Mouse (Mus musculus) lung, embryonic 14.5 days (tissue): ENCODE measurements around the gene Mfrp. TPM values are rescaled to one million over a fixed set of nuclear protein-coding genes. Genes with fewer than 3 reads are reported as not detected.
A peak's percentile ranks its signal among the peaks of the same experiment; 100 is the strongest.

Source experiments
- ATAC-seq: fragments of 200-750 bp; cut with Nextera tagmentation; 2 replicates; pipeline ENCODE4 v1.8.0; 2017; ENCODE audit warnings: mild to moderate bottlenecking, moderate TSS enrichment, moderate library complexity; ENCODE audit not compliant: insufficient read depth
- DNase-seq: peaks from one replicate; pipeline ENCODE4 v3.0.0-alpha.2; 2015
- H3K27ac ChIP-seq: fragments of 300-500 bp; sonication (generic); 2 replicates; pipeline ENCODE4 v1.5.1; 2014; ENCODE audit warnings: low read depth, mild to moderate bottlenecking, moderate library complexity
- H3K27me3 ChIP-seq: fragments of 300-500 bp; sonication (generic); 2 replicates; pipeline ENCODE4 v1.6.1; 2014; ENCODE audit warnings: low read length, control low read depth; ENCODE audit not compliant: insufficient read depth
- H3K36me3 ChIP-seq: fragments of 300-500 bp; sonication (generic); 2 replicates; pipeline ENCODE4 v1.6.1; 2014; ENCODE audit warnings: control low read depth; ENCODE audit not compliant: insufficient read depth
- H3K4me1 ChIP-seq: fragments of 300-500 bp; sonication (generic); 2 replicates; pipeline ENCODE4 v1.6.1; 2014; ENCODE audit warnings: antibody characterized with exemption, control low read depth; ENCODE audit not compliant: insufficient read depth
- H3K4me2 ChIP-seq: fragments of 300-500 bp; sonication (generic); 2 replicates; pipeline ENCODE4 v1.6.1; 2014; ENCODE audit warnings: mild to moderate bottlenecking
- H3K4me3 ChIP-seq: fragments of 300-500 bp; sonication (generic); 2 replicates; pipeline ENCODE4 v1.5.1; 2014; ENCODE audit warnings: low read depth, low read length
- H3K9ac ChIP-seq: fragments of 300-500 bp; sonication (generic); 2 replicates; pipeline ENCODE4 v1.6.1; 2014
- H3K9me3 ChIP-seq: fragments of 300-500 bp; sonication (generic); 2 replicates; pipeline ENCODE4 v1.6.1; 2016; ENCODE audit warnings: low read depth, low read length, control low read depth
- CTCF ChIP-seq: IDR thresholded peaks from 2 replicates; pipeline ENCODE4 v1.5.1; 2016; ENCODE audit warnings: antibody characterized with exemption, low read depth
- WGBS: fragments of 180-500 bp; shearing (Covaris S2); extraction: QIAGEN DNeasy Blood & Tissue Kit; methylation state at CpG from one replicate; pipeline ENCODE4 v1.1.7; 2014; 5-methylcytosine and 5-hydroxymethylcytosine counted together
- polyA plus RNA-seq: library from polyadenylated mRNA; unstranded; fragments of >200 nt; fragmentation: Nextera tagmentation; extraction: Ambion mirVana; gene quantifications from 2 replicates; pipeline ENCODE4 v1.2.1, GENCODE M21; 2014

Mfrp gene
- polyA plus RNA-seq, 1 experiment from 2014 or later: 0.07 TPM

- peak; percentile 50 for DNase-seq
- Histone ChIP-seq H3K9ac (no peak overlapping the region), H3K9me3 (no peaks in the 10 kb centered on the region), H3K4me2 (no peak overlapping the region), H3K4me3 (no peak overlapping the region), H3K36me3 (no peaks in the 10 kb centered on the region), H3K4me1 (peaks cover 12% of the 10 kb centered on the region; the same call in 1 of the 2 replicates), H3K27me3 (no peaks in the 10 kb centered on the region), H3K27ac (no peak overlapping the region)
- no peak for ATAC-seq
- WGBS: 56% methylated on average over 9 of the region's 9 CpGs
- TF ChIP-seq CTCF: peak; percentile 39
Measured at GRCm38 (mm10) chr9:44074395-44075275, 26.9 kb upstream of the Mfrp start.

- Histone ChIP-seq H3K27ac (no peak overlapping the region), H3K9me3 (no peaks in the 10 kb centered on the region), H3K4me3 (no peak overlapping the region), H3K27me3 (no peaks in the 10 kb centered on the region), H3K36me3 (no peaks in the 10 kb centered on the region), H3K4me1 (peaks cover 12% of the 10 kb centered on the region; the same call in 1 of the 2 replicates), H3K4me2 (no peak overlapping the region), H3K9ac (no peak overlapping the region)
- WGBS: 72% methylated on average over 24 of the region's 24 CpGs
- no peak for ATAC-seq
- DNase-seq: no peak
- no peak for TF ChIP-seq CTCF
Measured at GRCm38 (mm10) chr9:44075276-44075995, 26.1 kb upstream of the Mfrp start.

- peaks cover 12% of the 10 kb centered on the region; the same call in 1 of the 2 replicates for H3K4me1 ChIP-seq
- WGBS: 62% methylated on average over 16 of the region's 16 CpGs
- TF ChIP-seq CTCF: no peak
- ATAC-seq (no peak), DNase-seq (no peak)
- no peak overlapping the region for H3K4me3 ChIP-seq
- H3K27ac ChIP-seq: no peak overlapping the region
- H3K9ac ChIP-seq: no peak overlapping the region
- H3K4me2 ChIP-seq: no peak overlapping the region
- no peaks in the 10 kb centered on the region for H3K9me3 ChIP-seq
- H3K27me3 ChIP-seq: no peaks in the 10 kb centered on the region
- H3K36me3 ChIP-seq: no peaks in the 10 kb centered on the region
Measured at GRCm38 (mm10) chr9:44075996-44076763, 25.3 kb upstream of the Mfrp start.

DNA sequence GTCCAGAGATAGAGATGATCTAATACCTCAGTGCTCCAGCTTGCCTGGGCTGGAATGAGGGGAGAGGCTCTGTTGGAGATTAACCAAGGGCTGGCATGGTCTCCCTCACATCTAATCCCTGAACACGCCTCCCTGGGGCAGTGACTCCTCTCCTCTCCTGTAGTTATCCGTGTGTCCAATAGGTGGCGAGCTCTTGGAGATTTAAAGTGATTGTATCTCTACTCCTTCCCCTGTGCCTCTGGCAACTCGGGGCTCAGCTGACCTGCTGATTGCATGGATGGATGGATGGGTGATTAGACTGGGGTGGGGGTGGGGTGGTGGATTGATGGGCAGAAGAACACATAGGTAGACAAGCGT lies 24.8 kb upstream of the Mfrp start:
- 11% methylated on average over 5 of the region's 5 CpGs for WGBS
- TF ChIP-seq CTCF: peak; percentile 61
- H3K9me3 ChIP-seq: no peaks in the 10 kb centered on the region
- ATAC-seq (no peak), DNase-seq (peak; percentile 74)
- no peak overlapping the region for H3K9ac ChIP-seq
- no peak overlapping the region for H3K4me2 ChIP-seq
- peaks cover 9% of the 10 kb centered on the region; the same call in 1 of the 2 replicates for H3K4me1 ChIP-seq
- no peaks in the 10 kb centered on the region for H3K36me3 ChIP-seq
- H3K27ac ChIP-seq: no peak overlapping the region
- H3K27me3 ChIP-seq: no peaks in the 10 kb centered on the region
- no peak overlapping the region for H3K4me3 ChIP-seq

DNA sequence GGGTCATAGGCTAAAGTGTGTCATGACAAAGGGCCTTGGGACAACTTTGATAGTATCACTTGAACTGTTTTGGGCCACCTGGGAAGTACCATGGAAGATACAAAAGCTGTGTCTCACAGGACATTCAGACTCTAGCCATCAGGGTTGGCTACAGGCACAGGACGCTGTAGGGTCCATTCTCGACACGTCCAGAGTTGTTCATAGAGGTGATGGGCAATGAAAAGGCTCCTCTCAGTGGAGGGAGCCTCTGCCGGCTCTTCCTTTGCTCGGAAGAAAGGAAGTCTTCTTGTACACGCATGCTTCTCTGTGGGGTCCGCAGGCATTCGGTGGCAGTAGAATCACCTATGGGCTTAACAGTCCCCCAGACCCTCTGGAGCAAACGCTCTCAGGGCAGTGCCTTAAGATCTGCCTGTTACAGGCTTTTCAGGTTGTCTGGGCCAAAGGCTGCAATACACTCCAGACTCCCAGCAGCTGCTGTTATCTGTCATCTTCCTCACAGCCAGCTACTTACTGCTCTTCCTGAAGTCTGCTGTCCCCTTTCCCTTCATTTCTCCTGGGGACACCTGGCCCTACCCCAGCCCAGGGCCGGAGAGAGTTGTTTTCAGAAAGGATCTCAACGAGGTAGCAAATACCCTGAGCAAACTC lies 24.1 kb upstream of the Mfrp start:
- Histone ChIP-seq H3K4me1 (peaks cover 7% of the 10 kb centered on the region; the same call in 1 of the 2 replicates), H3K27me3 (0 out of 2 replicates have a peak, but pooled peaks cover 2% of the 10 kb centered on the region), H3K27ac (no peak overlapping the region), H3K9ac (no peak overlapping the region), H3K4me3 (no peak overlapping the region), H3K4me2 (no peak overlapping the region), H3K9me3 (no peaks in the 10 kb centered on the region), H3K36me3 (no peaks in the 10 kb centered on the region)
- no peak for TF ChIP-seq CTCF
- 77% methylated on average over 11 of the region's 11 CpGs for WGBS
- ATAC-seq (no peak), DNase-seq (no peak)

GRCm38 (mm10) chr9:44078136-44078797 lies 23.3 kb upstream of the Mfrp start:
- TF ChIP-seq CTCF: no peak
- Histone ChIP-seq H3K4me3 (no peak overlapping the region), H3K4me1 (peaks cover 7% of the 10 kb centered on the region; the same call in 1 of the 2 replicates), H3K9me3 (no peaks in the 10 kb centered on the region), H3K9ac (no peak overlapping the region), H3K4me2 (0 out of 2 replicates have a peak overlapping the region, but pooled peaks have one; percentile 10), H3K27me3 (0 out of 2 replicates have a peak, but pooled peaks cover 6% of the 10 kb centered on the region), H3K36me3 (no peaks in the 10 kb centered on the region), H3K27ac (no peak overlapping the region)
- 67% methylated on average over 10 of the region's 10 CpGs for WGBS
- ATAC-seq: no peak
- DNase-seq: no peak
